Mouse (Mus musculus) embryonic facial prominence, embryonic 13.5 days (tissue): ENCODE data around the gene Kmt2c. TPM values are rescaled to one million over a fixed set of nuclear protein-coding genes. Genes with fewer than 3 reads are reported as not detected.

ENCODE experiments used
- polyA plus RNA-seq: library from polyadenylated mRNA; unstranded; fragments of >200 nt; fragmentation: Nextera tagmentation; extraction: Ambion mirVana; gene quantifications from 2 replicates; pipeline ENCODE4 v1.2.1, GENCODE M21; 2015

Kmt2c gene
- polyA plus RNA-seq, 1 experiment from 2014 or later, result 16.7 TPM

Other genes with a start within 250 kb of the Kmt2c start
- 0.12 TPM in 1 of 2 replicates, not detected in the other for gene Cct8l1, start 17.3 kb upstream of the Kmt2c start, polyA plus RNA-seq
- 11.2 and 13.4 TPM in 2 replicates for gene Xrcc2, start 207.0 kb upstream of the Kmt2c start, polyA plus RNA-seq